Mouse (Mus musculus): ENCODE measurements around the gene Eln.

Gene Eln

DNA sequence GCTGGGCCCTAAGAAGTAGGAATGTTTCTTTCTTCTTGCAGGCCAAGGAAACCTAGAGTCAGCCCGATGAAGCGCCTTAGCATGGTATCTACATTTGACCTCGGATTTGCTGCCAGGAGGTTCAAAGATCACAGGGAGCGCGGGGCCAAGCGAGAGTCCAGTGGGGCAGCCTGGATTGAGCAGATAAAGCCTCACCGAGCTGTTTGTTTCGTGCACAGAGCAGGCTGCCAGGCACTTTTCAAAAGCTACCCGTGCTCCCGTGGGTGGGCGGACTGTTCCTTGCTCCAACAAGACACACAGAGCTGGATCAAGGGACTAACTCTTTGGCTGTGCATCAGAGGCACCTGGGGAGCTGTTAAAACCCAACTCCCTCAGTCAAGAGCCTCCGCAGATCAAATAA is 3.1 kb downstream of the Eln start:
- DNase-seq = peak in 1 of 2 experiments; percentile 19

- peak in 1 of 2 experiments; percentile 27 for DNase-seq
These were observed 4.8 kb downstream of the Eln start for GRCm38 (mm10) chr5:134742221-134742795.

GRCm38 (mm10) chr5:134740501-134741341 is 6.4 kb downstream of the Eln start:
- DNase-seq = peak; percentile 55 to 70

- DNase-seq = no peak
These were observed 7.2 kb downstream of the Eln start for GRCm38 (mm10) chr5:134739951-134740350.

- DNase-seq = no peak
These were observed 12.2 kb downstream of the Eln start for GRCm38 (mm10) chr5:134734920-134735319.

GRCm38 (mm10) chr5:134734072-134734471 is 13.1 kb downstream of the Eln start:
- peak in 1 of 2 experiments; percentile 19 for DNase-seq

GRCm38 (mm10) chr5:134733241-134733640 is 13.9 kb downstream of the Eln start:
- no peak for DNase-seq

- no peak for DNase-seq
These were observed 18.0 kb downstream of the Eln start for GRCm38 (mm10) chr5:134729124-134729523.

DNA sequence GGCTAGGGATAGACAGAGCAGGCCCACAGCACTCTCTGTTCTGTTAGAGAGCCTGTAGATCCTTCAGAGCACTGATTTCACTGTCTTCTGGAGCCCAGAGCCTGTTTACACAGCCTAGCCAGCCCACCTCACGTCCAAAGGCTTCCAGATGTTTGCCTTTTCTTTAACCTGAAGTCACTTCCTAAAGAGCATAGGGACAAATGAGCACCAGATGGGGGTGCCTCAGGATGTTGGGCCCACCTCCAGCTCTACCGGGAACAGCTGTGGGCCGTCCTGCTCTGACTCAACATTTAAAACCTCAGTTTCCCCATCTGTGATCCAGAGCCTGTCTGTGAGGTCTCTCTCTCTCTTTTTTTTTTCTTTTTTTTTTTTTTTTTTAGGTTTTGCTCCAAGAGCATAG is 18.6 kb downstream of the Eln start:
- DNase-seq = no peak

GRCm38 (mm10) chr5:134727001-134727639 is 20.0 kb downstream of the Eln start:
- DNase-seq = no peak

- DNase-seq = no peak
These were observed 21.8 kb downstream of the Eln start for GRCm38 (mm10) chr5:134725299-134725698.

DNA sequence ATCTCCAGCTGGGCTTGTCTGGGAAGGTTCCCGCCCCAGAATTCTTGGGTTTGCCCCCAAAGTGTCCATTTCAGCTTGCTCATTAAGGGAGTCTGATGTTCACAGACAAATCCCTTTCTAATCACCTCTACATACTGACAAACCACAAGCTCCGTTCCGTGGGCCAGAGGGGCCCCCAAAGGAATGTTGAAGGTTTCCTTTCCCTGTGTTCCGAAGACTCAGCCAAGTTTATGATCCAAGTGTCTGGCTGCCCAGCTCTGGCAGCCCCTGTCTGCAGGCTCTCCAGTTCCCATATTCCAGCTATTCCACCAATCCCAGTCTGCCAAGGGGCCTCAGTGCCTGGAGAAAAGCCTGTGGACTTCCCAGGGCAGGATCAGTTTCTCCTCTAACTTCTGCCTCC is 27.1 kb downstream of the Eln start:
- no peak for DNase-seq

- no peak for DNase-seq
These were observed 36.0 kb downstream of the Eln start for GRCm38 (mm10) chr5:134711076-134711475.

- DNase-seq = peak; percentile 50 to 66
These were observed 37.8 kb downstream of the Eln start for GRCm38 (mm10) chr5:134709275-134709674.

DNA sequence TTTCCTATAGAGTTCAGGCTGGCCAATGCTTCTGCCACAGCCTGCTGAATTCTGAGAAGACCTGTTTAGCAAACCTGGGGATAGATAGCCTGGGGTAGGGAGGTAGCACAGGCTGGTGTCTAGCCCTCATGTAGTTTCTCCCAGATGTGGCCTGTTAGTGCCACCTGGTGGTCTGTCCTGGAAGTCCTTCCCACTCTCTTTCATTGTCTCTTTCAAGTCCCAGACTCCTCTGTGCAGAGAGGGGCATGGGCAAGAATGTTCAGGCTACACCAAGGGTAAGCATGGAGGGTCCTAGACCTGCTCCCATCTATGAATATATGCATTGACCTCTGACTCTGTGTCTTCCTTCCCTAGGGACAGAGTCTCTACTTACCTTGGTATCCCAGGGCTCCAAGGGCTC is 43.0 kb downstream of the Eln start:
- peak; percentile 83 for DNase-seq

DNA sequence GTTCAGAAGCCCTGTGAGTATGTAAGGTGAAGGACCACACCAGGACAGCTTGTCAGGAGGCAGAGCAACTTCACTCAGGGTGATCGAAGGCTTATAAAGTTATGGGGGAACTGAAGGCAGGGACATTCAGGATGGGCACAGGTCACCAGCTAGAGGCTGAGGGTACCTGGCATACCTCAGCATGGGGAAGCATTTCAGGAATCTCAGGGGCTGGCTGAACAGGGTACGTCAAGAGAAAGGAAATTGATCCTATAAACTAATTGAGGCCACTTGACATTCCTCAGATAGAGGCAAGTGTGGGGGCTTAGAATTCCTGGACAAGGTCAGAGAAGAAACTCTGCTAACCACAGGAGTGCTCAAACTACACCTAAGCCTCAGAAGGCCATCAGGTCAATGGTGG is 51.6 kb downstream of the Eln start:
- no peak for DNase-seq

GRCm38 (mm10) chr5:134695082-134695481 is 52.0 kb downstream of the Eln start:
- DNase-seq = no peak

DNA sequence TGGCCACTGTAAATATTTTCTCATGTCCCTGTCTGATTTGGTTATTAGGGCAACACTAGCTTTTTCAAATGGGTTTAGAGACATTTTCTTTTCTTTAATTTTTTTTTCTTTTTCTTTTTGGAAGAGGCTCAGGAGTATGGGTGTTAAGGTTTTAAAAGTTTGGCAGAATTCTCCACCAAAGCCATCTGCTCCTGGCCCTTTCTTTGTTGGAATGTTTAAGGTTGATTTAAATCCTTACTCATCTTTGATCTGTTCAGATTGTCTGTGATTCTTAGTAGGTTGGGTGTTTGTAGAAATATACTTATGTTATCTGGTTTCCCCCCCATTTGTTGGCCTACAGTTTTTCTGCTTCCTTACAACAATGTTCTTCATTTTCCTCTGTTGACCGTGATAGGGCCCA is 54.4 kb downstream of the Eln start:
- no peak for DNase-seq

DNA sequence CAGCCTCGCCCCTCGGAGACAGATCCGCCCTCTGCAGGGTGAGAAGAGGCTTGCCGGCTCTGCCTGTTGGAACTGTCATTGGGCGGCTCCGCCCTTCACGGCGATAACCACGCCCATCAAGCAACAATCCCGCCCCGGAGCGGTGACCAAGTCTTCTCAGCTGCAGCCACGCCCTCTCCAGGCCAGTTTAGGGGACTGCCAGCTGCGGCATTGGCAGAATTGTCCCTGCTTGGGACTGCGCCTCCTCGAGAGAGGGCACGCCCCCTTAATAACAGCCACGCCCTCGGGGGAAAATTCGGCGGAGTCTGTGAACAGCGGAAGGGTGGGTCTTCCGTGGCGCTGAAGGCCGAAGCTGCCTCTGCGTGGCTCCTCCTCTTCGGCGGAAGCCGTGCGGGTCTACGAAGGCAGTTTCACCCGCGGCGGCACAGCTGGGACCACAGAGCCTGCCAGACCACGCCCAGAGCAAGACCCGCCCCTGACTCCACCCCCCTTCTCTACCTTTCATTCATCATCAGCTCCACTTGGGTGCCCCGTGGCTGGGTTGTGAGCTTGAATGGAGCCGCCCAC is 58.3 kb downstream of the Eln start:
- DNase-seq = peak; percentile 97 to 99

- DNase-seq = no peak
These were observed 58.9 kb downstream of the Eln start, which contains the start of gene Limk1 for GRCm38 (mm10) chr5:134688086-134688717. TSS of gene Limk1 (minus strand) at chr5:134688598.

GRCm38 (mm10) chr5:134687187-134687586 is 59.9 kb downstream of the Eln start:
- DNase-seq = no peak

- DNase-seq = no peak
These were observed 60.6 kb downstream of the Eln start for GRCm38 (mm10) chr5:134686541-134686940.

DNA sequence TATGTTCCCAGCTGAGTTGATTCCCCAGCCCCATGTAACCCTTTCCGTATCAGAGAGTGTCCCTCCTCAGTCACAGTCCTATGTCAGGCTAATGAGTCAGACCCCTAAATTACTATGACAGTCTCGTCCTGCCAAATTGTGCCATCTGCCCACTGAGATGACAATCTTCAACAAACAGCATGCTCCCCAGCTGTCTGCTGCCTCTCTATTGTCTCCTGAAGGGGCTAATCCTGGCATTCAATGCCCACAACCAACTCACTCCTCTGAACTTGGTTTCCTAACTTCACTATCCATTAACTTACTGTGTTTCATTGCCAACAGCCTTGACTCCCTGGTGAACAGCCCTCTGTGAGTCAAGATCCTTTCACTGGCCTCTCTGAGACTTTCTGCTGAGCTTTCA is 62.7 kb downstream of the Eln start:
- peak; percentile 66 to 71 for DNase-seq

Data from cerebellum, postnatal 10 days (tissue).